Mouse (Mus musculus): ENCODE measurements around the gene Dnah8. TPM values are rescaled to one million over a fixed set of nuclear protein-coding genes. Genes with fewer than 3 reads are reported as not detected.

The Dnah8 gene
- polyA plus RNA-seq, 1 experiment from 2014 or later = 0.82 TPM

GRCm38 (mm10) chr17:30594846-30595245 is 29.3 kb upstream of the Dnah8 start:
- Histone ChIP-seq H3K27me3 (replicated peaks) (no peaks in the 10 kb centered on the region), H3K27ac (no peak overlapping the region), H3K4me2 (replicated peaks) (no peak overlapping the region), H3K4me3 (replicated peaks) (no peak overlapping the region), H3K9me3 (no peaks in the 10 kb centered on the region), H3K4me1 (replicated peaks) (no peaks in the 10 kb centered on the region), H3K9ac (no peak overlapping the region), H3K36me3 (peaks cover 28% of the 10 kb centered on the region)
- 54% methylated on average over 6 of the region's 6 CpGs for WGBS
- no peak for ATAC-seq

- Histone ChIP-seq H3K27me3 (replicated peaks) (no peaks in the 10 kb centered on the region), H3K4me3 (replicated peaks) (no peak overlapping the region), H3K9me3 (no peaks in the 10 kb centered on the region), H3K27ac (no peak overlapping the region), H3K36me3 (peaks cover 21% of the 10 kb centered on the region), H3K4me2 (replicated peaks) (no peak overlapping the region), H3K4me1 (replicated peaks) (no peaks in the 10 kb centered on the region; the same call in 1 of the 2 replicates), H3K9ac (no peak overlapping the region)
- 96% methylated on average over 9 of the region's 9 CpGs for WGBS
- no peak for ATAC-seq
Measured at GRCm38 (mm10) chr17:30597786-30598185, 26.4 kb upstream of the Dnah8 start.

GRCm38 (mm10) chr17:30598300-30598699 is 25.9 kb upstream of the Dnah8 start:
- no peak overlapping the region for H3K4me2 ChIP-seq (replicated peaks)
- WGBS = 85% methylated on average over 5 of the region's 5 CpGs

GRCm38 (mm10) chr17:30602175-30602574 is 22.0 kb upstream of the Dnah8 start:
- WGBS = 89% methylated on average over 14 of the region's 14 CpGs
- Histone ChIP-seq H3K4me1 (replicated peaks) (peaks cover 3% of the 10 kb centered on the region), H3K27ac (no peak overlapping the region), H3K9me3 (no peaks in the 10 kb centered on the region), H3K4me3 (replicated peaks) (no peak overlapping the region), H3K4me2 (replicated peaks) (no peak overlapping the region), H3K27me3 (replicated peaks) (no peaks in the 10 kb centered on the region), H3K36me3 (peaks cover 19% of the 10 kb centered on the region), H3K9ac (no peak overlapping the region)
- ATAC-seq = no peak

More at GRCm38 (mm10) chr17:30598300-30598699, 25.9 kb upstream of the Dnah8 start:
- Histone ChIP-seq H3K4me3 (replicated peaks) (no peak overlapping the region), H3K4me1 (replicated peaks) (no peaks in the 10 kb centered on the region; the same call in 1 of the 2 replicates), H3K9me3 (no peaks in the 10 kb centered on the region), H3K27me3 (replicated peaks) (no peaks in the 10 kb centered on the region), H3K9ac (no peak overlapping the region), H3K36me3 (peaks cover 25% of the 10 kb centered on the region), H3K27ac (no peak overlapping the region)
- no peak for ATAC-seq

- Histone ChIP-seq H3K9me3 (no peaks in the 10 kb centered on the region), H3K4me1 (replicated peaks) (peaks cover 18% of the 10 kb centered on the region), H3K27ac (no peak overlapping the region), H3K36me3 (peaks cover 5% of the 10 kb centered on the region; the same call in 1 of the 2 replicates), H3K4me3 (replicated peaks) (no peak overlapping the region), H3K9ac (no peak overlapping the region), H3K4me2 (replicated peaks) (no peak overlapping the region), H3K27me3 (replicated peaks) (no peaks in the 10 kb centered on the region)
- WGBS = 92% methylated on average over 6 of the region's 6 CpGs
- ATAC-seq = no peak
Measured at GRCm38 (mm10) chr17:30604296-30604695, 19.9 kb upstream of the Dnah8 start.

GRCm38 (mm10) chr17:30605001-30605400 is 19.2 kb upstream of the Dnah8 start:
- Histone ChIP-seq H3K4me2 (replicated peaks) (no peak overlapping the region), H3K9me3 (no peaks in the 10 kb centered on the region)

GRCm38 (mm10) chr17:30606206-30606605 is 17.9 kb upstream of the Dnah8 start:
- no peak overlapping the region for H3K9ac ChIP-seq

More at GRCm38 (mm10) chr17:30605001-30605400, 19.2 kb upstream of the Dnah8 start:
- Histone ChIP-seq H3K9ac (no peak overlapping the region), H3K4me1 (replicated peaks) (peaks cover 24% of the 10 kb centered on the region), H3K4me3 (replicated peaks) (no peak overlapping the region), H3K27me3 (replicated peaks) (no peaks in the 10 kb centered on the region), H3K36me3 (peaks cover 5% of the 10 kb centered on the region; the same call in 1 of the 2 replicates), H3K27ac (no peak overlapping the region)
- no peak for ATAC-seq
- 90% methylated on average over 5 of the region's 5 CpGs for WGBS

GRCm38 (mm10) chr17:30606634-30607081 is 17.5 kb upstream of the Dnah8 start:
- 0 out of 2 replicates have a peak, but pooled peaks cover 5% of the 10 kb centered on the region for H3K36me3 ChIP-seq
- H3K27me3 ChIP-seq (replicated peaks) = no peaks in the 10 kb centered on the region
- WGBS = 72% methylated on average over 8 of the region's 8 CpGs
- no peak overlapping the region for H3K9ac ChIP-seq
- H3K4me3 ChIP-seq (replicated peaks) = no peak overlapping the region
- peak; percentile 63 for ATAC-seq
- no peaks in the 10 kb centered on the region for H3K9me3 ChIP-seq
- peak overlapping the region; percentile 13; the same call in 1 of the 2 replicates for H3K4me2 ChIP-seq (replicated peaks)
- peaks cover 32% of the 10 kb centered on the region for H3K4me1 ChIP-seq (replicated peaks)
- H3K27ac ChIP-seq = 0 out of 2 replicates have a peak overlapping the region, but pooled peaks have one; percentile 17

More at GRCm38 (mm10) chr17:30606206-30606605, 17.9 kb upstream of the Dnah8 start:
- H3K4me3 ChIP-seq (replicated peaks) = no peak overlapping the region
- 82% methylated on average over 11 of the region's 11 CpGs for WGBS
- H3K9me3 ChIP-seq = no peaks in the 10 kb centered on the region
- H3K36me3 ChIP-seq = 0 out of 2 replicates have a peak, but pooled peaks cover 5% of the 10 kb centered on the region
- no peaks in the 10 kb centered on the region for H3K27me3 ChIP-seq (replicated peaks)
- H3K4me1 ChIP-seq (replicated peaks) = peaks cover 28% of the 10 kb centered on the region
- H3K27ac ChIP-seq = 0 out of 2 replicates have a peak overlapping the region, but pooled peaks have one; percentile 17
- ATAC-seq = no peak
- 0 out of 2 replicates have a peak overlapping the region, but pooled peaks have one; percentile 13 for H3K4me2 ChIP-seq (replicated peaks)

GRCm38 (mm10) chr17:30607330-30607729 is 16.8 kb upstream of the Dnah8 start:
- WGBS = 89% methylated on average over 7 of the region's 7 CpGs
- Histone ChIP-seq H3K27ac (no peak overlapping the region), H3K4me3 (replicated peaks) (no peak overlapping the region), H3K27me3 (replicated peaks) (no peaks in the 10 kb centered on the region), H3K36me3 (0 out of 2 replicates have a peak, but pooled peaks cover 5% of the 10 kb centered on the region), H3K4me1 (replicated peaks) (peaks cover 32% of the 10 kb centered on the region), H3K9me3 (no peaks in the 10 kb centered on the region), H3K4me2 (replicated peaks) (no peak overlapping the region; the same call in 1 of the 2 replicates), H3K9ac (no peak overlapping the region)
- ATAC-seq = no peak

GRCm38 (mm10) chr17:30607909-30608495 is 16.2 kb upstream of the Dnah8 start:
- 66% methylated on average over 8 of the region's 8 CpGs for WGBS
- Histone ChIP-seq H3K4me3 (replicated peaks) (no peak overlapping the region), H3K9ac (no peak overlapping the region), H3K36me3 (0 out of 2 replicates have a peak, but pooled peaks cover 4% of the 10 kb centered on the region), H3K27me3 (replicated peaks) (no peaks in the 10 kb centered on the region), H3K27ac (no peak overlapping the region), H3K9me3 (no peaks in the 10 kb centered on the region), H3K4me2 (replicated peaks) (no peak overlapping the region), H3K4me1 (replicated peaks) (peaks cover 32% of the 10 kb centered on the region)
- no peak for ATAC-seq

- Histone ChIP-seq H3K9me3 (no peaks in the 10 kb centered on the region), H3K4me3 (replicated peaks) (no peak overlapping the region), H3K9ac (no peak overlapping the region), H3K27ac (no peak overlapping the region), H3K27me3 (replicated peaks) (no peaks in the 10 kb centered on the region), H3K36me3 (no peaks in the 10 kb centered on the region), H3K4me2 (replicated peaks) (0 out of 2 replicates have a peak overlapping the region, but pooled peaks have one; percentile 2), H3K4me1 (replicated peaks) (peaks cover 32% of the 10 kb centered on the region)
- no peak for ATAC-seq
- WGBS = 71% methylated on average over 16 of the region's 16 CpGs
Measured at GRCm38 (mm10) chr17:30609305-30609979, 14.7 kb upstream of the Dnah8 start.

GRCm38 (mm10) chr17:30609980-30610307 is 14.2 kb upstream of the Dnah8 start:
- no peak overlapping the region for H3K4me2 ChIP-seq (replicated peaks)

More at GRCm38 (mm10) chr17:30609980-30610307, 14.2 kb upstream of the Dnah8 start:
- no peak overlapping the region for H3K9ac ChIP-seq
- 97% methylated on average over 5 of the region's 5 CpGs for WGBS
- no peak overlapping the region for H3K27ac ChIP-seq
- no peaks in the 10 kb centered on the region for H3K36me3 ChIP-seq
- peaks cover 32% of the 10 kb centered on the region for H3K4me1 ChIP-seq (replicated peaks)
- no peak overlapping the region for H3K4me3 ChIP-seq (replicated peaks)
- ATAC-seq = no peak
- H3K27me3 ChIP-seq (replicated peaks) = no peaks in the 10 kb centered on the region
- H3K9me3 ChIP-seq = no peaks in the 10 kb centered on the region

Measured in intestine, embryonic 15.5 days (tissue).